Comparison of ENCODE assay signal across 8 mouse cellular contexts in genomic region chr2:181837372-181838292, GRCm38 (mm10). TPM values are rescaled to one million over a fixed set of nuclear protein-coding genes. Genes with fewer than 3 reads are reported as not detected.
DNase-seq lines count a peak whose midpoint lies in the region; ATAC-seq and TF ChIP-seq lines count a peak whose summit lies in the region.

Gene Pcmtd2, plus strand, starts transcription at chr2:181837854.

- peak within 1 kb of the TSS; percentile 81 for H3K4me2 ChIP-seq in heart, embryonic 11.5 days
- H3K4me2 ChIP-seq in kidney, embryonic 16.5 days (replicated peaks; ENCODE audit: low read depth, low read length), result peak within 1 kb of the TSS; percentile 85
- H3K4me2 ChIP-seq in myocyte (ENCODE audit: low read depth), result peak within 1 kb of the TSS; percentile 90

- 1% methylated on average over 35 of the region's 35 CpGs for WGBS in heart, embryonic 11.5 days (ENCODE audit: insufficient replicate concordance)
- WGBS in kidney, embryonic 16.5 days, result 0% methylated on average over 35 of the region's 35 CpGs
- under 1% methylated on average over 35 of the region's 35 CpGs for WGBS in liver, adult 2 months

- H3K79me2 ChIP-seq in C2C12 (ENCODE audit: control insufficient read depth, insufficient read depth) (peaks cover 12% of the 10 kb centered on the region), myocyte (ENCODE audit: control insufficient read depth, insufficient read depth) (no peaks in the 10 kb centered on the region)
- peaks cover 4% of the 10 kb centered on the region; the same call in 1 of the 2 replicates for H3K79me2 ChIP-seq in liver, adult 2 months (ENCODE audit: control insufficient read depth, insufficient read depth, low read length)

- H3K4me3 ChIP-seq in C2C12 (ENCODE audit: insufficient read depth, poor library complexity, severe bottlenecking) (peak within 1 kb of the TSS; percentile 66), myocyte (peak within 1 kb of the TSS; percentile 77)
- H3K4me3 ChIP-seq in erythroblast, embryonic 14.5 days (replicated peaks), result peak within 1 kb of the TSS; percentile 82
- peak within 1 kb of the TSS; percentile 76 for H3K4me3 ChIP-seq in heart, embryonic 11.5 days (ENCODE audit: low read depth, low read length)
- peak within 1 kb of the TSS; percentile 78 for H3K4me3 ChIP-seq in kidney, embryonic 16.5 days (ENCODE audit: low read length)
- H3K4me3 ChIP-seq in liver, adult 2 months (ENCODE audit: insufficient read depth, low read depth, low read length), result peak within 1 kb of the TSS; percentile 82

- H3K4me1 ChIP-seq in erythroblast, embryonic 14.5 days (ENCODE audit: control insufficient read depth), result peaks cover 29% of the 10 kb centered on the region
- H3K4me1 ChIP-seq in heart, embryonic 11.5 days (ENCODE audit: control insufficient read depth, insufficient read depth, low read length), result peaks cover 4% of the 10 kb centered on the region; the same call in 1 of the 2 replicates
- peaks cover 8% of the 10 kb centered on the region for H3K4me1 ChIP-seq in kidney, embryonic 16.5 days (ENCODE audit: insufficient read depth, low read length)
- peaks cover 4% of the 10 kb centered on the region; the same call in 1 of the 2 replicates for H3K4me1 ChIP-seq in liver, adult 2 months (ENCODE audit: control insufficient read depth, insufficient read depth, low read length)

- DNase-seq in brain, embryonic 14.5 days (ENCODE audit: low read depth), result peak; percentile 98
- DNase-seq in liver, adult 2 months (ENCODE audit: extremely low read depth, low read depth, low spot score), result peak; percentile 81
- peak; percentile 94 for DNase-seq in splenic B cell, adult 2 months (ENCODE audit: low read depth, low spot score)

- H3K27me3 ChIP-seq in C2C12 (ENCODE audit: control insufficient read depth, insufficient read depth, insufficient read length), result no peaks in the 10 kb centered on the region
- no peaks in the 10 kb centered on the region for H3K27me3 ChIP-seq in erythroblast, embryonic 14.5 days (ENCODE audit: control insufficient read depth)
- no peaks in the 10 kb centered on the region; the same call in 1 of the 2 replicates for H3K27me3 ChIP-seq in heart, embryonic 11.5 days (ENCODE audit: control insufficient read depth, insufficient read depth, low read length)
- no peaks in the 10 kb centered on the region for H3K27me3 ChIP-seq in kidney, embryonic 16.5 days (ENCODE audit: insufficient read depth, low read length)
- no peaks in the 10 kb centered on the region for H3K27me3 ChIP-seq in liver, adult 2 months (ENCODE audit: control insufficient read depth, insufficient read depth, low read length)
- H3K27me3 ChIP-seq in myocyte (ENCODE audit: control insufficient read depth, insufficient read depth, insufficient read length), result no peaks in the 10 kb centered on the region
- H3K27me3 ChIP-seq in splenic B cell, adult 2 months (ENCODE audit: control insufficient read depth, insufficient read depth, low read length, poor library complexity, severe bottlenecking), result no peaks in the 10 kb centered on the region

- peak; percentile 53; the same call in 1 of the 2 replicates for TF ChIP-seq POLR2A in brain, embryonic 14.5 days (IDR thresholded peaks at IDR 0.05; ENCODE audit: borderline replicate concordance, extremely low read depth, insufficient read depth, insufficient read length, poor library complexity, severe bottlenecking)
- peak; percentile 93 for TF ChIP-seq POLR2A in liver, adult 2 months (IDR thresholded peaks at IDR 0.05; ENCODE audit: extremely low read depth, insufficient read depth, low read length)
- TF ChIP-seq POLR2A in myocyte (IDR thresholded peaks at IDR 0.05; ENCODE audit: insufficient read length, low read depth), result peak; percentile 87

- H3K36me3 ChIP-seq in C2C12 (ENCODE audit: control insufficient read depth, insufficient read depth) (no peaks in the 10 kb centered on the region), myocyte (ENCODE audit: control insufficient read depth, insufficient read depth) (no peaks in the 10 kb centered on the region)
- peaks cover 17% of the 10 kb centered on the region for H3K36me3 ChIP-seq in erythroblast, embryonic 14.5 days (ENCODE audit: control insufficient read depth)
- no peaks in the 10 kb centered on the region for H3K36me3 ChIP-seq in heart, embryonic 11.5 days (ENCODE audit: control insufficient read depth, insufficient read depth, low read length)
- H3K36me3 ChIP-seq in kidney, embryonic 16.5 days (ENCODE audit: insufficient read depth, low read length), result peaks cover 7% of the 10 kb centered on the region; the same call in 1 of the 2 replicates
- H3K36me3 ChIP-seq in liver, adult 2 months (ENCODE audit: control insufficient read depth, insufficient read depth, low read length), result peaks cover 18% of the 10 kb centered on the region
- H3K36me3 ChIP-seq in splenic B cell, adult 2 months (ENCODE audit: control insufficient read depth, insufficient read depth, low read length, poor library complexity, severe bottlenecking), result no peaks in the 10 kb centered on the region

- peak within 1 kb of the TSS; percentile 74 for H3K27ac ChIP-seq in heart, embryonic 11.5 days (ENCODE audit: low read depth, low read length)
- H3K27ac ChIP-seq in kidney, embryonic 16.5 days (ENCODE audit: low read length), result peak within 1 kb of the TSS; percentile 87
- H3K27ac ChIP-seq in liver, adult 2 months (replicated peaks; ENCODE audit: insufficient read depth, low read depth, low read length), result peak within 1 kb of the TSS; percentile 69

- H3K9ac ChIP-seq in heart, embryonic 11.5 days (ENCODE audit: low read depth, low read length), result peak within 1 kb of the TSS; percentile 81
- H3K9ac ChIP-seq in kidney, embryonic 16.5 days (replicated peaks; ENCODE audit: low read length), result peak within 1 kb of the TSS; percentile 85
- H3K9ac ChIP-seq in liver, adult 2 months (ENCODE audit: low read depth, low read length), result peak within 1 kb of the TSS; percentile 82

- TF ChIP-seq CTCF in C2C12 (IDR thresholded peaks at IDR 0.05; ENCODE audit: control insufficient read depth, insufficient read depth, insufficient read length), result no peak
- no peak for TF ChIP-seq CTCF in brain, embryonic 14.5 days (IDR thresholded peaks at IDR 0.05; ENCODE audit: borderline replicate concordance, extremely low read depth, insufficient read depth, insufficient read length)
- TF ChIP-seq CTCF in liver, adult 2 months (IDR thresholded peaks at IDR 0.05; ENCODE audit: low read depth, low read length), result no peak

- H3K9me3 ChIP-seq in erythroblast, embryonic 14.5 days (ENCODE audit: control insufficient read depth, low read length), result no peaks in the 10 kb centered on the region
- H3K9me3 ChIP-seq in heart, embryonic 11.5 days (replicated peaks; ENCODE audit: control insufficient read depth, low read length), result no peaks in the 10 kb centered on the region
- H3K9me3 ChIP-seq in kidney, embryonic 16.5 days (ENCODE audit: low read length), result no peaks in the 10 kb centered on the region

- peaks cover 4% of the 10 kb centered on the region for H3K79me3 ChIP-seq in C2C12 (ENCODE audit: low read depth)

- peak within 1 kb of the TSS; percentile 91 for H3ac ChIP-seq in C2C12 (ENCODE audit: control insufficient read depth, insufficient read length, low read depth)
- peak within 1 kb of the TSS; percentile 39 for H3ac ChIP-seq in myocyte (ENCODE audit: control insufficient read depth, insufficient read length)

- ATAC-seq in heart, embryonic 11.5 days (replicated peaks; ENCODE audit: insufficient number of reproducible peaks, low FRiP score, low TSS enrichment), result peak; percentile 94
- ATAC-seq in kidney, embryonic 16.5 days (ENCODE audit: low FRiP score, low TSS enrichment), result peak; percentile 99

TF ChIP-seq in C2C12, 6 proteins besides CTCF, POLR2A, EP300 and RAD21:
- TF ChIP-seq FOSL1 (IDR thresholded peaks at IDR 0.05; ENCODE audit: insufficient read depth, low read length, poor library complexity, severe bottlenecking), result no peak
- no peak for TF ChIP-seq USF1 (IDR thresholded peaks at IDR 0.05; ENCODE audit: low read depth)
- no peak for TF ChIP-seq MYOD1 (IDR thresholded peaks at IDR 0.05; ENCODE audit: control insufficient read depth, insufficient read length, low read depth)
- TF ChIP-seq CEBPB (IDR thresholded peaks at IDR 0.05; ENCODE audit: low read depth), result no peak
- TF ChIP-seq MYOG (IDR thresholded peaks at IDR 0.05; ENCODE audit: control insufficient read depth, extremely low read depth, insufficient read length), result no peak
- TF ChIP-seq MAX (IDR thresholded peaks at IDR 0.05), result peak; percentile 71
TF ChIP-seq in C2C12: peak in this region for 1.

TF ChIP-seq in myocyte, 11 proteins besides CTCF, POLR2A, EP300 and RAD21:
- TF ChIP-seq TCF12 (IDR thresholded peaks at IDR 0.05; ENCODE audit: insufficient read depth, poor library complexity, severe bottlenecking), result no peak
- TF ChIP-seq POLR2AphosphoS2 (IDR thresholded peaks at IDR 0.05; ENCODE audit: insufficient read length, low read depth), result peak; percentile 84
- TF ChIP-seq REST (IDR thresholded peaks at IDR 0.05; ENCODE audit: insufficient read depth, insufficient read length), result no peak
- peak; percentile 30 for TF ChIP-seq SRF (IDR thresholded peaks at IDR 0.05; ENCODE audit: control insufficient read depth, insufficient read length, low read depth)

RNA-seq across cellular contexts. Expression of gene Pcmtd2, which starts in this region (rescaled TPM):
- polyA plus RNA-seq in C2C12 (2012; fragmentation: generic; extraction: Trizol) (4.4 TPM), myocyte (2012; fragmentation: generic; extraction: Trizol) (8.5 TPM)
- polyA plus RNA-seq in brain, embryonic 14.5 days (2012; rRNA removed), result 47.2 and 50.9 TPM in 2 replicates
- 1.3 and 1.5 TPM in 2 replicates for polyA plus RNA-seq in erythroblast, embryonic 14.5 days (2012)
- polyA plus RNA-seq in heart, embryonic 11.5 days (2014; fragmentation: Nextera tagmentation; extraction: Ambion mirVana), result 23.6 and 31.2 TPM in 2 replicates
- 36.6 and 40.9 TPM in 2 replicates for polyA plus RNA-seq in kidney, embryonic 16.5 days (2015; fragmentation: Nextera tagmentation; extraction: Ambion mirVana)
- 39.2 and 39.5 TPM in 2 replicates for total RNA-seq in liver, adult 2 months (2014; rRNA removed)
- 17.1 and 19.4 TPM in 2 replicates for polyA plus RNA-seq in liver, adult 2 months (2012; rRNA removed)

Comparison
In these comparisons a context has a peak if more than half of its experiments do, and no peak if none do; other contexts are left out.
1. Peak in every context shown above with its lines: DNase-seq, ATAC-seq, H3K4me3 ChIP-seq and H3K27ac ChIP-seq.